Mouse (Mus musculus) kidney, embryonic 16.5 days (tissue): ENCODE data around the gene E330009J07Rik. TPM values are rescaled to one million over a fixed set of nuclear protein-coding genes. Genes with fewer than 3 reads are reported as not detected.
A peak's percentile ranks its signal among the peaks of the same experiment; 100 is the strongest.

Experiments used
- ATAC-seq: fragments of 200-750 bp; cut with Nextera tagmentation; 2 replicates; pipeline ENCODE4 v1.8.0; 2017; ENCODE audit warnings: moderate TSS enrichment; ENCODE audit not compliant: low FRiP score, low TSS enrichment
- H3K27ac ChIP-seq: fragments of 300-500 bp; sonication (generic); 2 replicates; pipeline ENCODE4 v1.5.1; 2014; ENCODE audit warnings: low read length
- H3K27me3 ChIP-seq: fragments of 300-500 bp; sonication (generic); 2 replicates; pipeline ENCODE4 v1.6.1; 2014; ENCODE audit warnings: low read length, control low read depth, mixed read lengths; ENCODE audit not compliant: insufficient read depth
- H3K36me3 ChIP-seq: fragments of 300-500 bp; sonication (generic); 2 replicates; pipeline ENCODE4 v1.6.1; 2014; ENCODE audit warnings: low read length, control low read depth, mixed read lengths; ENCODE audit not compliant: insufficient read depth
- H3K4me1 ChIP-seq: fragments of 300-500 bp; sonication (generic); 2 replicates; pipeline ENCODE4 v1.6.1; 2014; ENCODE audit warnings: low read length, control low read depth, mixed read lengths; ENCODE audit not compliant: insufficient read depth
- H3K4me2 ChIP-seq: fragments of 300-500 bp; sonication (generic); replicated peaks from 2 replicates; pipeline ENCODE4 v1.6.1; 2014; ENCODE audit warnings: low read depth, low read length
- H3K4me3 ChIP-seq: fragments of 300-500 bp; sonication (generic); 2 replicates; pipeline ENCODE4 v1.5.1; 2014; ENCODE audit warnings: mild to moderate bottlenecking, low read length
- H3K9ac ChIP-seq: fragments of 300-500 bp; sonication (generic); replicated peaks from 2 replicates; pipeline ENCODE4 v1.6.1; 2014; ENCODE audit warnings: low read length
- H3K9me3 ChIP-seq: fragments of 300-500 bp; sonication (generic); 2 replicates; pipeline ENCODE4 v1.6.1; 2016; ENCODE audit warnings: low read length, control low read depth
- WGBS: fragments of 180-500 bp; shearing (Covaris S2); extraction: QIAGEN DNeasy Blood & Tissue Kit; methylation state at CpG from one replicate; pipeline ENCODE4 v1.1.7; 2014; 5-methylcytosine and 5-hydroxymethylcytosine counted together
- polyA plus RNA-seq: library from polyadenylated mRNA; unstranded; fragments of >200 nt; fragmentation: Nextera tagmentation; extraction: Ambion mirVana; gene quantifications from 2 replicates; pipeline ENCODE4 v1.2.1, GENCODE M21; 2015

The E330009J07Rik gene
- polyA plus RNA-seq, 1 experiment from 2014 or later, result 10.5 TPM

- Histone ChIP-seq H3K36me3 (no peaks in the 10 kb centered on the region), H3K4me2 (no peak overlapping the region), H3K4me3 (no peak overlapping the region), H3K9ac (no peak overlapping the region), H3K27me3 (peaks cover 5% of the 10 kb centered on the region; the same call in 1 of the 2 replicates), H3K27ac (no peak overlapping the region), H3K9me3 (no peaks in the 10 kb centered on the region), H3K4me1 (no peaks in the 10 kb centered on the region)
- no peak for ATAC-seq
- WGBS, result 28% methylated on average over 10 of the region's 10 CpGs
Observed at GRCm38 (mm10) chr6:40443281-40443928, 7.5 kb upstream of the E330009J07Rik start.

GRCm38 (mm10) chr6:40441755-40442154, 5.8 kb upstream of the E330009J07Rik start:
- Histone ChIP-seq H3K9ac (no peak overlapping the region), H3K9me3 (no peaks in the 10 kb centered on the region), H3K27ac (no peak overlapping the region), H3K27me3 (peaks cover 15% of the 10 kb centered on the region; the same call in 1 of the 2 replicates), H3K36me3 (no peaks in the 10 kb centered on the region), H3K4me1 (no peaks in the 10 kb centered on the region), H3K4me3 (no peak overlapping the region), H3K4me2 (no peak overlapping the region)
- WGBS, result 45% methylated on average over 3 of the region's 3 CpGs
- ATAC-seq, result no peak

GRCm38 (mm10) chr6:40441276-40441675, 5.3 kb upstream of the E330009J07Rik start:
- no peaks in the 10 kb centered on the region for H3K36me3 ChIP-seq
- H3K27ac ChIP-seq, result no peak overlapping the region
- H3K9me3 ChIP-seq, result no peaks in the 10 kb centered on the region
- H3K4me1 ChIP-seq, result peaks cover 3% of the 10 kb centered on the region; the same call in 1 of the 2 replicates
- no peak overlapping the region for H3K9ac ChIP-seq
- no peak overlapping the region for H3K4me3 ChIP-seq
- no peak for ATAC-seq
- no peak overlapping the region for H3K4me2 ChIP-seq
- peaks cover 15% of the 10 kb centered on the region; the same call in 1 of the 2 replicates for H3K27me3 ChIP-seq
- 75% methylated on average over 3 of the region's 3 CpGs for WGBS

GRCm38 (mm10) chr6:40439731-40440130, 3.8 kb upstream of the E330009J07Rik start:
- peaks cover 15% of the 10 kb centered on the region; the same call in 1 of the 2 replicates for H3K27me3 ChIP-seq
- no peaks in the 10 kb centered on the region for H3K9me3 ChIP-seq
- WGBS, result 21% methylated on average over 12 of the region's 12 CpGs
- no peaks in the 10 kb centered on the region for H3K36me3 ChIP-seq
- no peak overlapping the region; the same call in 1 of the 2 replicates for H3K4me3 ChIP-seq
- H3K4me2 ChIP-seq, result peak overlapping the region; percentile 32; the same call in 1 of the 2 replicates
- no peak for ATAC-seq
- no peak overlapping the region for H3K9ac ChIP-seq
- peaks cover 7% of the 10 kb centered on the region for H3K4me1 ChIP-seq
- no peak overlapping the region for H3K27ac ChIP-seq

GRCm38 (mm10) chr6:40438936-40439335, 3.0 kb upstream of the E330009J07Rik start, which contains the start of gene Wee2:
Gene Wee2, plus strand, starts transcription at chr6:40439088.
- 59% methylated on average over 5 of the region's 5 CpGs for WGBS
- peak within 1 kb of the TSS; percentile 32; the same call in 1 of the 2 replicates for H3K4me2 ChIP-seq
- no peak for ATAC-seq
- no peak within 1 kb of the TSS; the same call in 1 of the 2 replicates for H3K4me3 ChIP-seq
- no peak within 1 kb of the TSS for H3K27ac ChIP-seq
- H3K36me3 ChIP-seq, result no peaks in the 10 kb centered on the region
- peaks cover 15% of the 10 kb centered on the region; the same call in 1 of the 2 replicates for H3K27me3 ChIP-seq
- H3K4me1 ChIP-seq, result peaks cover 14% of the 10 kb centered on the region
- H3K9me3 ChIP-seq, result no peaks in the 10 kb centered on the region
- no peak within 1 kb of the TSS for H3K9ac ChIP-seq

GRCm38 (mm10) chr6:40435151-40436046, 536 bp downstream of the E330009J07Rik start:
- peak overlapping the region; percentile 66 for H3K4me3 ChIP-seq
- under 1% methylated on average over 61 of the region's 72 CpGs for WGBS
- peak overlapping the region; percentile 74 for H3K9ac ChIP-seq
- H3K9me3 ChIP-seq, result no peaks in the 10 kb centered on the region
- peaks cover 15% of the 10 kb centered on the region; the same call in 1 of the 2 replicates for H3K27me3 ChIP-seq
- peak overlapping the region; percentile 72 for H3K4me2 ChIP-seq
- H3K4me1 ChIP-seq, result peaks cover 18% of the 10 kb centered on the region
- peak; percentile 75 for ATAC-seq
- no peaks in the 10 kb centered on the region for H3K36me3 ChIP-seq
- peak overlapping the region; percentile 22; the same call in 1 of the 2 replicates for H3K27ac ChIP-seq

- peaks cover 18% of the 10 kb centered on the region for H3K4me1 ChIP-seq
- 6% methylated on average over 7 of the region's 7 CpGs for WGBS
- H3K4me2 ChIP-seq, result peak overlapping the region; percentile 72
- no peak for ATAC-seq
- H3K9me3 ChIP-seq, result no peaks in the 10 kb centered on the region
- peak overlapping the region; percentile 66 for H3K4me3 ChIP-seq
- H3K36me3 ChIP-seq, result no peaks in the 10 kb centered on the region
- H3K9ac ChIP-seq, result peak overlapping the region; percentile 74
- no peak overlapping the region for H3K27ac ChIP-seq
- peaks cover 15% of the 10 kb centered on the region; the same call in 1 of the 2 replicates for H3K27me3 ChIP-seq
Observed at GRCm38 (mm10) chr6:40434697-40435096, 1.2 kb downstream of the E330009J07Rik start.

GRCm38 (mm10) chr6:40432346-40433275, 3.3 kb downstream of the E330009J07Rik start:
- Histone ChIP-seq H3K27me3 (peaks cover 8% of the 10 kb centered on the region; the same call in 1 of the 2 replicates), H3K4me3 (no peak overlapping the region), H3K9ac (no peak overlapping the region), H3K27ac (no peak overlapping the region), H3K9me3 (no peaks in the 10 kb centered on the region), H3K36me3 (no peaks in the 10 kb centered on the region), H3K4me2 (no peak overlapping the region), H3K4me1 (peaks cover 18% of the 10 kb centered on the region)
- ATAC-seq, result no peak
- WGBS, result 86% methylated on average over 17 of the region's 17 CpGs

- ATAC-seq, result no peak
- Histone ChIP-seq H3K36me3 (no peaks in the 10 kb centered on the region), H3K4me2 (no peak overlapping the region), H3K27me3 (no peaks in the 10 kb centered on the region; the same call in 1 of the 2 replicates), H3K9me3 (no peaks in the 10 kb centered on the region), H3K4me1 (peaks cover 18% of the 10 kb centered on the region), H3K9ac (no peak overlapping the region), H3K4me3 (no peak overlapping the region), H3K27ac (no peak overlapping the region)
Observed at GRCm38 (mm10) chr6:40431812-40432211, 4.1 kb downstream of the E330009J07Rik start.
